Mouse (Mus musculus): ENCODE measurements around the gene Rps27l.

Rps27l gene

GRCm38 (mm10) chr9:66985377-66985776 lies 39.5 kb downstream of the Rps27l start:
- DNase-seq, result no peak

DNA sequence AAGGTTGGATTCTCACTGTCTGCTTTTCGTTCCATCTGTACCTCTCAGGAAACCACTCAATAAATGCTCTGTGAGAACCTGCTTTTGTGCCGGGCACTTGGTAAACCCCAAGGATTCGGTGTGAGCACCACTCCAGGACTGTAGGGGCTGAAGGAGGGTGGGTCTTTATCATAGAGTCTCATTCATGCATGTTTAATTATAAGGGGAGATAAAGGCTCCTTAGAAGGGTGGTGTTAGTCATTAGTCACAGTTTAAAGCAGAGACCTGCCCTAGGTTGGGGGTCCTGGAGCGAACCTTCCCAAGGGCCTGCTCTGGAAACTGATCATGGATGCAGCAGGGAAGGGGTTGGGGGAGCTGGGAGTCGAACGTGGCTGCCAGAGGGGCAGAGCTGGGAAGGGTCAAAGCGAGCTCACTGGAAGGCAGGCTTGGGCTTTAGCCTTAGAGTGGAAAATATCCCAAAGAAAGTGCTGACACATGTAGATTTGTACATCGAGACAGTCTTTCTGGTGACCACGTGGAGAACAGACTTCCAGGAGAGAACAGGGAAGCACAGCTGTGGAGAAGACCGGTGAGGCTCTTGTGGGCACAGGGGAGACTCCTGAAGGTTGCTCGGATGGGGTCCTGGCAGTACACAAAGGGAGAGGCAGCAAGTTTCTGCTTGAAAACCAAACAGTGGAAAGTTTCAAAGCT lies 42.5 kb downstream of the Rps27l start:
- no peak for DNase-seq

- DNase-seq, result no peak
Measured at GRCm38 (mm10) chr9:66988888-66989414, 43.1 kb downstream of the Rps27l start.

DNA sequence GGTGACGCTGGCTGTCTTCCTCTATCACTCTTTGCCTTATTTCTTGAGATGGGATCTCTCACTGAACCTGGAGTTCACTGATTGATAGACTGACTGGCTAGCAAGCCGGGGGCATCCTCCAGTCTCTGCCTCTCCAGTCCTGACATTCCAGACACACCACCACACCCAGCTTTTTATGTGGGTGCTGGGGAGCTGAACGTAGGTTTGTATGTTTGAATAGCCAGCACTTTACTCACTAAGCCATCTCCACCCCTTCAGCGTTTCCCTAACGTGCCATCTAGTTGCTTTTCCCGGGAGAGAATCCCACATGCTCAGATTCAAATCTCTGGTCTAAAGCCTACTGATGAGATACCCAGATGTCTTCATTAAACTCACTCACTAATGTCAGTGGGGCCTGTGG lies 43.7 kb downstream of the Rps27l start:
- no peak for DNase-seq

DNA sequence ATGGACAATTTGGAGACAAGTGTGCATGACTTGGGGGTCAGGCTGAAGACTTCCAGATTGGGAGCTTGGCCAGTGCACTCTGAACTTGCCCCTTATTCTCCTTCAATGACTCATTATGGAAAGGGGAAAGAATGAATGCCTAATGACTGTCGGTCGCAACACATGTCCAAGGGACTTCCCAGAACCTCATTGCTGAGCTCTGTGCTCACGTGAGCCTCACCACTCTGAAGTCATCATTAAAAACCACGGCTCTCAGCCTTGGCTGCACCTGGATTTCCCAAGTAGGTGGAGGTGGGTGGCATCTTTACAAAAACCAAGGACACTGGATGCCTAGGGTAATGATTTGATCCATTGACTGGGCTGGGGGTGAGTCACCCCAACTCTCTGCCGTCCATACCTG lies 44.2 kb downstream of the Rps27l start:
- DNase-seq, result no peak

GRCm38 (mm10) chr9:66991021-66991749 lies 45.3 kb downstream of the Rps27l start:
- no peak for DNase-seq

DNA sequence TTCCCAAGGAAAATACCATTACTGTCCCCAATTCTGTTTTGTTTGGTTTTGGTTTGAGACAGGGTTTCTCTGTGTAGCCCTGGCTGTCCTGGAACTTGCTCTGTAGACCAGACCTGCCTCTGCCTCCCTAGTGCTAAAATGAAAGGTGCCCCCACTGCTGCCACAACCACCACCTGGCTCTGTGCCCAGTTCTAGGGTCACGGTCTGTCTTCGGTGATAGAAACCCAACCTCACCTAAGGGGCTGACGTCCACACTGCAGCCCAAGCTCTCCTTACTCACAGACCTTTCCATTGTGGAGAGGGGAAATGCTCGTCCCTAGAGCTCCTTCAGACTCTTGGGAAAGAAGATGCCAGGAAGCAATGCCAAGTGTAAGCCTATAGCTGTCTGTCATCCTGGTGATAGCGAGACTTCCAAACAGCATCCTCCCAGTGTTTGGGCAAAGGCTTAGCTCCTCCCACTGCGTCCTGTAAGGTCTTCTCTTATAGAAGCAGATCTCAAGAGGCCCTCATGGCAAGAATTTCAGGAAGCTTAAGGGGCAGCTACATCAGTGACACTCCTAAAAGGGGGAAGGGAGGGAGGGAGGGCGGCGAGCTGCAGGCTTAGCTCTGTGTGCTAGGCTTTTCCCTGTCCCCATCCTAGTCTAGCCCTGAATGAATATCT lies 46.0 kb downstream of the Rps27l start:
- no peak for DNase-seq
